Mouse (Mus musculus): ENCODE measurements at regions not wholly inside any gene's neighbourhood (a gene's known extent, or its start where the extent isn't known, plus 50 kb on each side); places are given as distances from the start of the nearest gene placed in this dataset.

- DNase-seq: no peak
Observed at GRCm38 (mm10) chr14:72200307-72200706, 291.3 kb downstream of the Gm9195 start.

- DNase-seq: no peak
Observed at GRCm38 (mm10) chr14:72199900-72200299, 291.7 kb downstream of the Gm9195 start.

GRCm38 (mm10) chr14:72197972-72198371 lies 293.7 kb downstream of the Gm9195 start:
- DNase-seq: no peak

- peak; percentile 16 for DNase-seq
Observed at GRCm38 (mm10) chr14:72187329-72187984, 304.2 kb downstream of the Gm9195 start.

GRCm38 (mm10) chr14:72175751-72176150 lies 315.9 kb downstream of the Gm9195 start:
- DNase-seq: no peak

- no peak for DNase-seq
Observed at GRCm38 (mm10) chr14:72172549-72173405, 318.9 kb downstream of the Gm9195 start.

DNA sequence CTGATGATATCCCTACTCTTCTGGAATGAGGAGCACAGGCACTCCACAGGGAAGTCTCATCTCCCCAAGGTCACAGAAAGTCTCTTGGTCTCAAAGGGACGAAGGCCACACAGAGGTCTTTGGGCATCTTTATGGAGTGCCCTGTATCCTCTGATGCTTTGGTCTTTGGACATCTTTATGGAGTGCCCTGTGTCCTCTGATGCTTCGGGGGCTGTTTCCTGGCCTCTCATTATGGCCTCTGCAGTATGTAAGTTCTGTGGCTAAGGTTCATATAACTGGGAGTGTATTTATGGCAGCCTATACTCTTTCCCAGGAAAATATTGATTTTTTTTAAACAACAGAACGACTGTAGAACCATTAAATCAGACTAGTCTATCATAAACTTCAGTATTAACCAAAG lies 319.9 kb downstream of the Gm9195 start:
- no peak for DNase-seq

DNA sequence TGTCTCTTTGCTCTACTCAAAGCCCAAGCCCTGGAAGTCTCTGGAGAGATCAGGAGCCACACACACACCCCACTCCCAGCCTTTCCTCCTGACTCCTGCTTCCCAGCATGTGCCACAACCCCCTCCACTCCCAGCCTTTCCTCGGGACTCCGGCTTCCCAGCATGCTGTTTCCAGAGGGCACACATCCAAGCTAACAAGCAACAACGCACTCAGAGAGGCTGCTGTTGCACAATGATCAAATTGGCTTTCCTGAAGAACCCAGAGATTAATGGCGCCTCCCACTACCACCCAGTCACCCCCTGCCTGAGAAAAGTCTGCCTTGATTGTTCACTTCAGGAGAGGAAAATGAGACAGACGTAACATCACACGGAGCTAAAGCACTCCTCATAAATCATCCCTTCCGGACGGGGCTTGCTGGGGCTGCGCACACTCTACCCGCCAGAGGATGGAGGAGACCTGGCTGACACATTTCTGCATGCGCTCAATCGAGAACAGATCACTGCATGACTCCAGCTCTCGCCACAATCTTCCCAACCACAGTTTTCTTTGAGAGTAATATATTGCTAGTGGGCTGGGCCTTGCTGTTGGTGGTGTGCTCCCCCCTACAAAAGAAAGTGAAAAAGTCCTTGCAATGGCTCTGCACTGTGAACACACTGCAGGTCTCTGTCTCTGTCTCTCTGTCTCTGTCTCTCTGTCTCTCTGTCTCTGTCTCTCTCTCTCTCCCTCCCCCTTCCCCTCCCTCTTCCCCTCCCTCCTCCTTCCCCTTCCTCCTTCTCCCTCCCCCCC lies 332.9 kb downstream of the Gm9195 start:
- no peak for DNase-seq

- no peak for DNase-seq
Observed at GRCm38 (mm10) chr14:72155197-72155907, 336.3 kb downstream of the Gm9195 start.

GRCm38 (mm10) chr14:72151676-72152075 lies 340.0 kb downstream of the Gm9195 start:
- no peak for DNase-seq

DNA sequence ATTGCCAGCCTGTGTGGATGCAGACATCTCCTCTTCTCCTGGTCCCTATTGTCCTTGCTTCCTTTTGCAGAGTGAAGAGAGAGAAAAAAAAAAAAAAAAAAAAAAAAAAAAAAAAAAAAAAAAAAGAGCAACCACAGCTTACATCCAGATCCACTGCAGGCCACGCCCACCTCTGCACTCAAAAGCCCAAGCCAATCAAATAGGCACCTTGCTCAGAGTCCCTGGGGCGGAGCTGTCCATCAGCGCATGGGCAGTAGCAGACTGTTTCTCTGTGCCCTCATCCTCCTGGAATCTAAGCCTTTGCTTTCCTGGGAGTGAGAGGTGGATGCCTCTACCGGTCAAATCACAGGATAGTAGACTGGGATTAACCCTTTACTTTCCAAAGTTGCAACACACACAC lies 342.2 kb downstream of the Gm9195 start:
- no peak for DNase-seq

DNA sequence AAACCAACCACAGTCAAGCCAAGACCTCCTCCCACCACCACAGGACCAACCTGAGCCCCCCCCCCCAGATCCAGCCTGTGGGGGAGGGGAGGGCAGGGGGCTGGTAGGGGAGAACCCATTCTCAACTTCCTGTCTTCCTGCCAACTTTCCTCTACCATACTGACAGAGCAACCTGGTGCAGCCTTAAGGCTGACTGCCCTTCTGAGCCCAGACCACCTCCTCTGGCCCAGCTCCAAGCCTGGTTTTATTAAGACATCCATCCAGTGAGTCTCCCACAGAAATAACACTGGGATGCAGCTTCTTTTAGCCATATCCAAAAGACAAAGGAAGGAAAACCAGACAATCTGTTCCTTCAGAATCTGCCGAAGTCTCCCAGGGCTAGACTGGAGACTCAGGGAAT lies 342.8 kb downstream of the Gm9195 start:
- DNase-seq: no peak

DNA sequence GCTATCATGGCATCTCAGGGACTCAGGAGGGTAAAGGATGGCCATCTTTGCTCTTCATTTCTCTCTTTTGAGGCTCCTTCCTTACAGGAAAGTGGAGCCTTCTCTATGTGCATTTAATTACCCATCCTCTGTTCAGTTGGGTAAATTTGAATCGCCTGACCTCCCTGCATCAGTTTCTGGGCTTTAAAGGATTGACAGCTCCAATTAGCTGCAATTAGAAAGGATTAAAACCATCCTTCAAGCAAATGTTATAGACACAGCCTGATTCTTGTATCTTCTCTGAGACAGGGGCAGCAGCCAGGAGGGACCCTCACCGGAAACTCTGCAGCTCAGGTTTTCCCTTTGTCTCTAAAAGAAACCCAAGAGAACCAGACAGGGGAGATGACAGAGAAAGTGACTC lies 345.3 kb downstream of the Gm9195 start:
- no peak for DNase-seq

- peak; percentile 7 for DNase-seq
Observed at GRCm38 (mm10) chr14:72142883-72143487, 348.7 kb downstream of the Gm9195 start.

- no peak for DNase-seq
Observed at GRCm38 (mm10) chr14:72141136-72141535, 350.5 kb downstream of the Gm9195 start.

GRCm38 (mm10) chr14:72130149-72130548 lies 361.5 kb downstream of the Gm9195 start:
- no peak for DNase-seq

GRCm38 (mm10) chr14:72121786-72122185 lies 369.9 kb downstream of the Gm9195 start:
- DNase-seq: no peak

- DNase-seq: no peak
Observed at GRCm38 (mm10) chr14:72121006-72121405, 370.6 kb downstream of the Gm9195 start.

- peak; percentile 61 for DNase-seq
Observed at GRCm38 (mm10) chr14:72116842-72117241, 374.8 kb downstream of the Gm9195 start.

DNA sequence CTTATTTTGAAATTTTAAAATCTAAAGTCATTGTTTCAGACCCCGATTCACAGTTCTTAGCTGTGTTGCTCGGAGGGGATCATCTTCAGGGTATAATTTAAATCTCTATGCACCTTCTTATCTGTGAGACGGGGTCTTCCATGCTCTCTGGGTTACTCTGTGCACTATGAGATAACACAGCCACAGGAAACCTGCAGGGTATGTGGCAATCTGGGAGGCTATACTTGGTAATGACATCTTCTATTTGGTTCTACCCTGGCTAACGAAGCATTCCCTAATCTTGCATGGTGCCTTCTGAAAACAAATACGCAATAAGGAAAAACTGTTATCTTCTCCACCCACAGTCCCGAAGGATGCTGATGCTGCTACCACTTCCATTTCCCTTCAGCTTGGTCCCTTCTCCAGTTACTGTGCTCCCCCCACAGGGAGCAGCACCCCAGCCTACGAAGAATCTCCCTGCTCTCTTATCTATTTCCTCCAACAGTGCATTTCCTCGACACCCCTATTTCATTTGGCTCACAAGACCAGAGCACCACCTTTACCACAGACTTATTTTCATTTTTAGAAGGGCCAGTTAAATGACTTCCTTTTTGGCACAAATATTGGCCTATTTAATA lies 378.2 kb downstream of the Gm9195 start:
- no peak for DNase-seq

DNA sequence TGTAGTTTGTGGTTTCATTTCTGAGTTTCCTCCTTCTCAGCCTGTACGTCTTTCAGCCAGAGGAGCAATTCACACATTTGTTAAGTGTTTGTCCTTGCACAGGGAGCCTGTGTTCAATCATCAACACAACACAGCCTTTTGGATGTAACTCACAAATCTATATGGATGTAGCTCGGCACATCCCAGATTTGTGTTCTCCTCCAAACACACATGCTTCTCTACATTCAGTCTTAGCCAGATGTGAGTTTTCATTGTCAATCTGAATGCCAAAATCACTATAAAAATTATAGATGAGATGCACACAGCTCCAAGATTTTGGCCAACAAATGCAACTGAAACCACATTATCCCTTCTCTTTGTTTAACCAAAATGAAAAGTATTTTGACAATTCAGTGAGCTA lies 380.9 kb downstream of the Gm9195 start:
- no peak for DNase-seq

DNA sequence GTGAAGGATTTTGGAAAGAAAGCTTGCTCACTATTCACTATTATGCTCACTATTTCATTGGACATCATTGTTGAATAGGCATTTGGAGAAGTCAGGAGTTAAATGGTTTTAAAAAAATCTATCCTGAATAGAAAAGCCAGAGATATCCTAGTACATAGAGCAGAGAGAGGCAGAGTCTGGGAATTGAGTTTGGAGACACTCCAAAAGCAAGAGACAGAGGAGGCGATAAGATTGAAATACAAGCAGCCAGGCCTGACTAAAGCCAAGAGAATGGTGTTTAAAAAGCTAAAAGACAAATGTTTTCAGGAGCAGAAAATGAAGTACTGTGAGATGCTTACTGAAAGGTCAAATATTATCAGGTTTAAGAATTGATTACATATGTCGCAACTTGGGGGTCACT lies 400.1 kb downstream of the Gm9195 start:
- DNase-seq: no peak

Data from cerebellum, adult 9-11 months (tissue).